Mouse (Mus musculus): Measurements from ENCODE around the gene Pdpk1. TPM values are rescaled to one million over a fixed set of nuclear protein-coding genes. Genes with fewer than 3 reads are reported as not detected.
A peak's percentile ranks its signal among the peaks of the same experiment; 100 is the strongest.

Gene Pdpk1
- polyA plus RNA-seq, 1 experiment from 2014 or later = 42.6 TPM

GRCm38 (mm10) chr17:24167891-24168505 is 17.3 kb upstream of the Pdpk1 start:
- H3K36me3 ChIP-seq (ENCODE audit: control insufficient read depth, insufficient read depth, low read length) = peaks cover 22% of the 10 kb centered on the region
- H3K27ac ChIP-seq (ENCODE audit: low read depth, low read length) = peak overlapping the region; percentile 96; the same call in 1 of the 2 replicates
- no peaks in the 10 kb centered on the region for H3K9me3 ChIP-seq (replicated peaks; ENCODE audit: control insufficient read depth, low read length)
- peak overlapping the region; percentile 88 for H3K9ac ChIP-seq (ENCODE audit: low read length)
- 60% methylated on average over 7 of the region's 7 CpGs for WGBS
- peak overlapping the region; percentile 73 for H3K4me3 ChIP-seq (ENCODE audit: low read depth, low read length)
- no peak for ATAC-seq
- H3K4me1 ChIP-seq (ENCODE audit: control insufficient read depth, insufficient read depth, low read length) = peaks cover 14% of the 10 kb centered on the region
- H3K4me2 ChIP-seq (ENCODE audit: low read length) = peak overlapping the region; percentile 88
- no peaks in the 10 kb centered on the region for H3K27me3 ChIP-seq (replicated peaks; ENCODE audit: control insufficient read depth, insufficient read depth, low read length)
- no peak for DNase-seq (ENCODE audit: low spot score)

GRCm38 (mm10) chr17:24167120-24167519 is 16.4 kb upstream of the Pdpk1 start:
- H3K9me3 ChIP-seq (replicated peaks; ENCODE audit: control insufficient read depth, low read length) = no peaks in the 10 kb centered on the region
- no peak overlapping the region for H3K9ac ChIP-seq (ENCODE audit: low read length)
- 87% methylated on average over 6 of the region's 6 CpGs for WGBS
- no peak overlapping the region for H3K27ac ChIP-seq (ENCODE audit: low read depth, low read length)
- H3K4me1 ChIP-seq (ENCODE audit: control insufficient read depth, insufficient read depth, low read length) = peaks cover 21% of the 10 kb centered on the region
- no peak overlapping the region for H3K4me3 ChIP-seq (ENCODE audit: low read depth, low read length)
- H3K27me3 ChIP-seq (replicated peaks; ENCODE audit: control insufficient read depth, insufficient read depth, low read length) = no peaks in the 10 kb centered on the region
- ATAC-seq = no peak
- no peak overlapping the region for H3K4me2 ChIP-seq (ENCODE audit: low read length)
- H3K36me3 ChIP-seq (ENCODE audit: control insufficient read depth, insufficient read depth, low read length) = peaks cover 22% of the 10 kb centered on the region
- no peak for DNase-seq (ENCODE audit: low spot score)

GRCm38 (mm10) chr17:24164566-24165259 is 14.0 kb upstream of the Pdpk1 start:
- H3K36me3 ChIP-seq (ENCODE audit: control insufficient read depth, insufficient read depth, low read length) = peaks cover 22% of the 10 kb centered on the region
- ATAC-seq (no peak), DNase-seq (ENCODE audit: low spot score) (no peak)
- H3K27ac ChIP-seq (ENCODE audit: low read depth, low read length) = no peak overlapping the region
- no peak overlapping the region for H3K4me3 ChIP-seq (ENCODE audit: low read depth, low read length)
- no peaks in the 10 kb centered on the region for H3K27me3 ChIP-seq (replicated peaks; ENCODE audit: control insufficient read depth, insufficient read depth, low read length)
- H3K4me1 ChIP-seq (ENCODE audit: control insufficient read depth, insufficient read depth, low read length) = peaks cover 17% of the 10 kb centered on the region
- no peak overlapping the region for H3K9ac ChIP-seq (ENCODE audit: low read length)
- no peaks in the 10 kb centered on the region for H3K9me3 ChIP-seq (replicated peaks; ENCODE audit: control insufficient read depth, low read length)
- WGBS = 84% methylated on average over 11 of the region's 11 CpGs
- no peak overlapping the region for H3K4me2 ChIP-seq (ENCODE audit: low read length)

- peaks cover 17% of the 10 kb centered on the region for H3K4me1 ChIP-seq (ENCODE audit: control insufficient read depth, insufficient read depth, low read length)
These were observed 12.6 kb upstream of the Pdpk1 start, which contains the start of gene Amdhd2 for GRCm38 (mm10) chr17:24163176-24163962. TSS of gene Amdhd2 (minus strand) at chr17:24163766.

GRCm38 (mm10) chr17:24162584-24163175 is 12.0 kb upstream of the Pdpk1 start:
- Histone ChIP-seq H3K36me3 (ENCODE audit: control insufficient read depth, insufficient read depth, low read length) (peaks cover 23% of the 10 kb centered on the region), H3K4me2 (ENCODE audit: low read length) (peak overlapping the region; percentile 88), H3K27ac (ENCODE audit: low read depth, low read length) (no peak overlapping the region), H3K4me1 (ENCODE audit: control insufficient read depth, insufficient read depth, low read length) (peaks cover 10% of the 10 kb centered on the region), H3K9ac (ENCODE audit: low read length) (peak overlapping the region; percentile 88), H3K9me3 (replicated peaks; ENCODE audit: control insufficient read depth, low read length) (no peaks in the 10 kb centered on the region), H3K4me3 (ENCODE audit: low read depth, low read length) (peak overlapping the region; percentile 74), H3K27me3 (replicated peaks; ENCODE audit: control insufficient read depth, insufficient read depth, low read length) (no peaks in the 10 kb centered on the region)
- ATAC-seq (peak; percentile 28; the same call in 1 of the 2 replicates), DNase-seq (ENCODE audit: low spot score) (no peak)
- WGBS = 36% methylated on average over 17 of the region's 17 CpGs

More at GRCm38 (mm10) chr17:24163176-24163962, 12.6 kb upstream of the Pdpk1 start, which contains the start of gene Amdhd2:
- Histone ChIP-seq H3K9me3 (replicated peaks; ENCODE audit: control insufficient read depth, low read length) (no peaks in the 10 kb centered on the region), H3K9ac (ENCODE audit: low read length) (peak within 1 kb of the TSS; percentile 88), H3K4me2 (ENCODE audit: low read length) (peak within 1 kb of the TSS; percentile 88), H3K27me3 (replicated peaks; ENCODE audit: control insufficient read depth, insufficient read depth, low read length) (no peaks in the 10 kb centered on the region), H3K27ac (ENCODE audit: low read depth, low read length) (peak within 1 kb of the TSS; percentile 74; the same call in 1 of the 2 replicates), H3K4me3 (ENCODE audit: low read depth, low read length) (peak within 1 kb of the TSS; percentile 74), H3K36me3 (ENCODE audit: control insufficient read depth, insufficient read depth, low read length) (peaks cover 22% of the 10 kb centered on the region)
- ATAC-seq (peak; percentile 91), DNase-seq (ENCODE audit: low spot score) (peak; percentile 97)
- 1% methylated on average over 47 of the region's 47 CpGs for WGBS

GRCm38 (mm10) chr17:24161466-24161865 is 10.7 kb upstream of the Pdpk1 start:
- no peak overlapping the region for H3K27ac ChIP-seq (ENCODE audit: low read depth, low read length)
- H3K9me3 ChIP-seq (replicated peaks; ENCODE audit: control insufficient read depth, low read length) = no peaks in the 10 kb centered on the region
- no peak for ATAC-seq
- H3K4me1 ChIP-seq (ENCODE audit: control insufficient read depth, insufficient read depth, low read length) = peaks cover 7% of the 10 kb centered on the region
- H3K4me3 ChIP-seq (ENCODE audit: low read depth, low read length) = no peak overlapping the region
- 88% methylated on average over 5 of the region's 5 CpGs for WGBS
- peaks cover 18% of the 10 kb centered on the region; the same call in 1 of the 2 replicates for H3K36me3 ChIP-seq (ENCODE audit: control insufficient read depth, insufficient read depth, low read length)
- no peak overlapping the region for H3K4me2 ChIP-seq (ENCODE audit: low read length)
- H3K9ac ChIP-seq (ENCODE audit: low read length) = no peak overlapping the region
- DNase-seq (ENCODE audit: low spot score) = no peak
- H3K27me3 ChIP-seq (replicated peaks; ENCODE audit: control insufficient read depth, insufficient read depth, low read length) = no peaks in the 10 kb centered on the region

GRCm38 (mm10) chr17:24157526-24157925 is 6.8 kb upstream of the Pdpk1 start:
- ATAC-seq (no peak), DNase-seq (ENCODE audit: low spot score) (no peak)
- H3K27ac ChIP-seq (ENCODE audit: low read depth, low read length) = no peak overlapping the region
- H3K27me3 ChIP-seq (replicated peaks; ENCODE audit: control insufficient read depth, insufficient read depth, low read length) = no peaks in the 10 kb centered on the region
- H3K36me3 ChIP-seq (ENCODE audit: control insufficient read depth, insufficient read depth, low read length) = peaks cover 9% of the 10 kb centered on the region; the same call in 1 of the 2 replicates
- H3K4me2 ChIP-seq (ENCODE audit: low read length) = no peak overlapping the region
- WGBS = 96% methylated on average over 4 of the region's 4 CpGs
- no peak overlapping the region for H3K9ac ChIP-seq (ENCODE audit: low read length)
- H3K4me1 ChIP-seq (ENCODE audit: control insufficient read depth, insufficient read depth, low read length) = peaks cover 2% of the 10 kb centered on the region
- H3K4me3 ChIP-seq (ENCODE audit: low read depth, low read length) = no peak overlapping the region
- no peaks in the 10 kb centered on the region for H3K9me3 ChIP-seq (replicated peaks; ENCODE audit: control insufficient read depth, low read length)

GRCm38 (mm10) chr17:24157121-24157520 is 6.4 kb upstream of the Pdpk1 start:
- no peak for ATAC-seq
- Histone ChIP-seq H3K27ac (ENCODE audit: low read depth, low read length) (no peak overlapping the region), H3K4me2 (ENCODE audit: low read length) (no peak overlapping the region), H3K4me3 (ENCODE audit: low read depth, low read length) (no peak overlapping the region), H3K36me3 (ENCODE audit: control insufficient read depth, insufficient read depth, low read length) (peaks cover 9% of the 10 kb centered on the region; the same call in 1 of the 2 replicates), H3K4me1 (ENCODE audit: control insufficient read depth, insufficient read depth, low read length) (no peaks in the 10 kb centered on the region), H3K9ac (ENCODE audit: low read length) (no peak overlapping the region), H3K27me3 (replicated peaks; ENCODE audit: control insufficient read depth, insufficient read depth, low read length) (no peaks in the 10 kb centered on the region), H3K9me3 (replicated peaks; ENCODE audit: control insufficient read depth, low read length) (no peaks in the 10 kb centered on the region)
- 88% methylated on average over 6 of the region's 6 CpGs for WGBS
- no peak for DNase-seq (ENCODE audit: low spot score)

Measured in forebrain, embryonic 14.5 days (tissue).